Mouse (Mus musculus): ENCODE results near the gene Anxa7.

- TF ChIP-seq POLR2A (IDR thresholded peaks at IDR 0.05; ENCODE audit: insufficient read length, low read depth) (no peak), MYOG (IDR thresholded peaks at IDR 0.05; ENCODE audit: control insufficient read depth in 1 of 3, insufficient read depth in 1 of 3, insufficient read length in 2 of 3, low read depth in 2 of 3) (no peak)
Measured at GRCm38 (mm10) chr14:20496603-20497002, 16.7 kb upstream of the Anxa7 start, which contains the start of gene Mss51.
